Mouse (Mus musculus) stomach, embryonic 15.5 days (tissue): ENCODE measurements around the gene Tmem263. TPM values are rescaled to one million over a fixed set of nuclear protein-coding genes. Genes with fewer than 3 reads are reported as not detected.

Experiments
- ATAC-seq: fragments of 200-750 bp; cut with Nextera tagmentation; 2 replicates; pipeline ENCODE4 v1.8.0; 2017; ENCODE audit warnings: low read depth, moderate number of reproducible peaks, moderate TSS enrichment; ENCODE audit not compliant: insufficient read depth, low FRiP score
- H3K27ac ChIP-seq: fragments of 300-500 bp; sonication (generic); 2 replicates; pipeline ENCODE4 v1.5.1; 2015; ENCODE audit warnings: mild to moderate bottlenecking, inconsistent platforms
- H3K27me3 ChIP-seq: fragments of 300-500 bp; sonication (generic); replicated peaks from 2 replicates; pipeline ENCODE4 v1.6.1; 2015; ENCODE audit warnings: inconsistent platforms
- H3K36me3 ChIP-seq: fragments of 300-500 bp; sonication (generic); 2 replicates; pipeline ENCODE4 v1.6.1; 2015; ENCODE audit warnings: inconsistent platforms
- H3K4me1 ChIP-seq: fragments of 300-500 bp; sonication (generic); 2 replicates; pipeline ENCODE4 v1.6.1; 2015; ENCODE audit warnings: inconsistent platforms
- H3K4me2 ChIP-seq: fragments of 300-500 bp; sonication (generic); 2 replicates; pipeline ENCODE4 v1.6.1; 2015; ENCODE audit warnings: mild to moderate bottlenecking, inconsistent platforms
- H3K4me3 ChIP-seq: fragments of 300-500 bp; sonication (generic); replicated peaks from 2 replicates; pipeline ENCODE4 v1.5.1; 2015; ENCODE audit warnings: inconsistent platforms
- H3K9ac ChIP-seq: fragments of 300-500 bp; sonication (generic); 2 replicates; pipeline ENCODE4 v1.6.1; 2015; ENCODE audit warnings: inconsistent platforms
- H3K9me3 ChIP-seq: fragments of 300-500 bp; sonication (generic); 2 replicates; pipeline ENCODE4 v1.6.1; 2016; ENCODE audit warnings: inconsistent platforms
- WGBS: fragments of 180-500 bp; shearing (Covaris S2); methylation state at CpG from one replicate; pipeline ENCODE4 v1.1.7; 2015; 5-methylcytosine and 5-hydroxymethylcytosine counted together
- polyA plus RNA-seq: library from polyadenylated mRNA; unstranded; fragments of >200 nt; fragmentation: Nextera tagmentation; extraction: Ambion mirVana; gene quantifications from 2 replicates; pipeline ENCODE4 v1.2.1, GENCODE M21; 2015

Gene Tmem263
- 73.5 and 75.4 TPM in 2 replicates for polyA plus RNA-seq

DNA sequence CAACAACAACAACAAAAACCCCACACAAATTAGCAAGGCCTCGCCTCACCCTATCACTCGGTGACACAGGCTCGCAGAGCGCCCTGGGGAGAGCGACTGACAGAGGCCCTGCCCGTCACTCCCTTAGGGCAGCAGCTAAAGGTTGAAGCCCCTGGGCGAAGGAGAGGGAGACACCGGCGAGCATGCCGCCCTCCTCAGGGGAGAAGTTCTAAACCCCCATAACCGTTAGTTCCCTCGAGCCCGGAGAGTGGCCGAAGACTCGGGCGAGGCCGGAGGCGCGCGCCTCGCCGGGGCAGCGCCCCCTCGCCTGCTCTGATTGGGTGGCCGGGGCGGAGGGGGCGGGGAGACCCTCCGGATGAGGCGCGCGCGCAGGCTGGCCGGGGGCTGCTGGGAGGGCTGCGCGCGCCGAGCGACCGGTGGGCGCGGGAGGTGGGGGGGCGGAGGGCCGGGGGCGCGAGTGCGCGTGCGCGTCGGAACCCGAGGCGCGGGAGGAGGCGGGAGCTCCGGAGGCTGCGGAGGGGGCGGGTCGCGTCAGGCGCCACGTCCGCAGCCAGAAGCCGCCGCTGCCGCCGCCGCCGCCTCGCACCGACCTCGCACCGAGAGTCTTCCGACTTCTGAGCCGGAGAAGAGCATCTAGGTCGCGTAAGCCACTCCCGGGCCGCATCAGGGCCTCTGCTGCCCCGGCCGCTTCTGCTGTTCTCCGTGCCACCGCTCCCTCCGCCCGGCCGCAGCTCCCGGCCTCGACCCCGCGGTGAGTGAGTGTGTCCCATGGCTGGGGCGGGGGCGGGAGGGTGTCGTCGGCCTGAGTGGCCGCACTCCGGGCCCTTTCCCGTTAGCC, at the start of gene Tmem263, which contains the start of gene Fhl4:
TSS of gene Tmem263 (plus strand) at position 381 of the 838 bp plus-strand sequence.
TSS of gene Fhl4 (minus strand) at position 249 of the 838 bp plus-strand sequence.
- Histone ChIP-seq H3K4me2 (peak within 1 kb of the TSS; percentile 86), H3K9ac (peak within 1 kb of the TSS; percentile 95), H3K9me3 (no peaks in the 10 kb centered on the region), H3K27ac (peak within 1 kb of the TSS; percentile 88), H3K4me1 (no peaks in the 10 kb centered on the region), H3K4me3 (peak within 1 kb of the TSS; percentile 98), H3K36me3 (no peaks in the 10 kb centered on the region), H3K27me3 (no peaks in the 10 kb centered on the region)
- under 1% methylated on average over 94 of the region's 96 CpGs for WGBS
- ATAC-seq, result peak; percentile 95

DNA sequence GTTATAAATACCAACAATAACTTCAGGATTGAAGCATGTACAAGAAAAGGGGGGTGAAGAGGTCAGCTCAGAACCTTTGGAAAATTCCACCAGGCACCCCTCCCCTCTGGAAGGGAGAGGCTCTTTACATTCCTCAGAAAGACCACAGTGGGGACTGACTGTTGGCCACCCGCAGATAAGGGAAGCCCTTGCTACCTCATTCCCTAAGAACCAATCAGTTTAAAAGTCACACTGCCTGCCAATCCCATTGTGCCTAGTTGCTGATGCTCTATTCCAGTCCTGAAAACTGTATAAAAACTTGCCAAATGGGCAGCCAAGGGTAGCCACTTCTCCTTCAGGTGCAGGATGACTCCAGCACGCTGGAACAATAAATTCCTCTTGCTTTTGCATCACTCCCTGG, 47.6 kb upstream of the Tmem263 start:
- ATAC-seq, result no peak
- H3K27ac ChIP-seq, result no peak overlapping the region
- H3K4me1 ChIP-seq, result no peaks in the 10 kb centered on the region
- no peaks in the 10 kb centered on the region for H3K9me3 ChIP-seq
- no peak overlapping the region for H3K9ac ChIP-seq
- H3K4me2 ChIP-seq, result no peak overlapping the region
- no peaks in the 10 kb centered on the region for H3K27me3 ChIP-seq
- H3K4me3 ChIP-seq, result no peak overlapping the region
- no peaks in the 10 kb centered on the region for H3K36me3 ChIP-seq
- 79% methylated on average over 2 of the region's 2 CpGs for WGBS

DNA sequence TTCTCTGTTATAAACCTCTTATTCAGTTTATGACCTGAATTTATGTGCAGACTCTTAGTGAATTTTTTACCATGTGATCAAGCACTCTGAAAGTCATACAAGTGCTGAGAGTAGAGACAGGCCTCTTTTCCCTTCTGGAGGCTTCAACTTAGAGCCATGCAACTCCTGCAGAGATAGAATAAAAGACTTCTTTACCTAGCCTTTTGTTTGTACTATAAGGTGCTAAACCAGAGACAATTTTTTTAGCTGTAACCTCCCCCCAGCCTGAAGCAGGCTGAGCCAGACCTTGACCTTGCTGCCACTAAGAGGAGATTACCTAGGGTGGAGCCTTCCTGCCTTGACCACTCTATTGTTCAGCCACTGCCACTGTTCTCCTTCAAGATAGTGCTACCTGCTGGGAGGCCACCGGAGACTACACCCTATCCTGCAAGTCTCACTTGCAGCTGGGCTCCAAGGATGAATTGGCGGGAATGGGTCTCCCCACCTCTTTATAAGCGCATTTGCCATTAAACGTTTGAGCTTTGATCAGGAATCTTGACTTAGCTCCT, 30.7 kb upstream of the Tmem263 start:
- 60% methylated on average over 4 of the region's 4 CpGs for WGBS
- Histone ChIP-seq H3K9ac (no peak overlapping the region), H3K27ac (no peak overlapping the region), H3K27me3 (no peaks in the 10 kb centered on the region), H3K9me3 (no peaks in the 10 kb centered on the region), H3K4me3 (no peak overlapping the region), H3K36me3 (no peaks in the 10 kb centered on the region), H3K4me2 (no peak overlapping the region), H3K4me1 (no peaks in the 10 kb centered on the region)
- no peak for ATAC-seq

DNA sequence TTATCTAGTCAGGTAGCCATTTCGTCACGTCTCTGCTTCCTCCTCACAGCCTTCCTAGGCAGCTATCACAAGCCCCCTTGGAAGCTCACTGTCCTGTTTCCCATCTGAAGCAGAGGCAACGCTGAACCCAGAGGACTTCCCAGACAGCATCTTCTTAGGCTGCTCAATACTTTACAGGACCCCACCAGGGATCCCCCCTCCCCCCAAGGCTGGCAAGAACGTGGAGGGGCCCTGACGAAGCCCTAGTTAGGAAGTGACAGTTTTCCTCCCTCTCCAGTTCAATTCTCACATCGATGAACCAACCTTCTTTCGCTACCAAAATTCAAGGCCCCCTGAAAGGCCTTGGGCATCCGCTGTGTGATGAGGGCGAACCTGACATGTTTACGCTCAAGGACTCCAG, 586 bp upstream of the Tmem263 start:
- Histone ChIP-seq H3K27ac (peak overlapping the region; percentile 84), H3K27me3 (no peaks in the 10 kb centered on the region), H3K9ac (peak overlapping the region; percentile 65), H3K4me3 (peak overlapping the region; percentile 98), H3K36me3 (no peaks in the 10 kb centered on the region), H3K4me2 (peak overlapping the region; percentile 86), H3K4me1 (no peaks in the 10 kb centered on the region), H3K9me3 (no peaks in the 10 kb centered on the region)
- 1% methylated on average over 10 of the region's 10 CpGs for WGBS
- ATAC-seq, result peak; percentile 11; the same call in 1 of the 2 replicates

DNA sequence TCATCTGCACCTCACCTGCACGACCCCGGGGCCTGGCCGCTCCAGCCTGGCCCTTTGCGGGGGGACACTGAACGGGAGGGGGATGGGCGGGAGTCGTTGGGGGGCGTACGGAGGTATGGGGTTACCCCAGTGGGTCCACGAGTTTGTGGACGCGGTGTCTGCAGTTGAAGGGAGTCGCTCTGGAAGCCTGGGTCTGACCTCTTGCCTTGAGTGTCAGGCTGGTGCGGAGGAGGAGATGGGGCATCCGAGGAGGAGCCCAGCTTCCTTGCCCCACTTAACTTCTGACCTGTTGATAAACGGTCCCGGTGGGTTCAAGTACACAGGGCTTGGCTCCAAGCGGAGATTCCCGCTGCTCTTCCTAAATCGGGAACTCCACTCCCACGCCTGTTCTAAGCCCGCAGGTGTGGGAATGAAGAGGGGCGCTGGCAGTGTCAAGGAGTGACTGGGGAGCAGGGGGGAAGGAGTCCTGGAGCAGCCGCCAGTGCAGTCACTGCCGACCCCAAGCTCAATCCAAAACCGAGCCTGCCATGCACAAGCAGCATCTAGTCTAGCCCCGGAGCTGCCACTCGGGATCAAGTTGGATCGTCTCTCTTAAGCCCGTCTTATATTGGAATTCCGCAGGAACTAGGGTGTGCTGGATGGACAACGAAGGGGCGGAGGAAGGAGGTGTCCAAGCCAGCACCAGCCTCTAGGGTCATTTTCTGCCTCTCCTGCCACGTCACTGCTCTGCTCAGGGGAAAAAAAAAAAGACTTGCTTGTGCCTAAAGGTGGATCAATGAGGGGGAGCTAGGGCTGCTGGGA, 858 bp downstream of the Tmem263 start:
- no peaks in the 10 kb centered on the region for H3K27me3 ChIP-seq
- 1% methylated on average over 34 of the region's 34 CpGs for WGBS
- H3K36me3 ChIP-seq, result no peaks in the 10 kb centered on the region
- peak overlapping the region; percentile 86 for H3K4me2 ChIP-seq
- H3K4me3 ChIP-seq, result peak overlapping the region; percentile 98
- H3K27ac ChIP-seq, result peak overlapping the region; percentile 88
- no peaks in the 10 kb centered on the region for H3K4me1 ChIP-seq
- peak; percentile 41; the same call in 1 of the 2 replicates for ATAC-seq
- no peaks in the 10 kb centered on the region for H3K9me3 ChIP-seq
- peak overlapping the region; percentile 95 for H3K9ac ChIP-seq

DNA sequence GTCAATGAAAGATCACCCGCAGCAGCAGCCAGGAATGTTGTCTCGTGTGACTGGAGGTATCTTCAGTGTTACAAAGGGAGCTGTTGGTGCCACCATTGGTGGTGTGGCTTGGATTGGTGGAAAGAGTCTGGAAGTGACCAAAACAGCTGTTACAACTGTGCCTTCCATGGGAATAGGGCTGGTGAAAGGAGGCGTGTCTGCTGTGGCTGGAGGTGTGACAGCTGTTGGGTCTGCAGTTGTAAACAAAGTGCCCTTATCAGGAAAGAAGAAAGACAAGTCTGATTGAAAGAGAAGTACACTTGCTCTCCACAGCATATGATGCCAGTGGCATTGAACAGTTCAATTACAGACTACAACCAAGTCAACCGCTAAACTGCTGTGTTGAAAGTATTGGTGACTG, 12.0 kb downstream of the Tmem263 start:
- 80% methylated on average over 4 of the region's 4 CpGs for WGBS
- Histone ChIP-seq H3K4me1 (no peaks in the 10 kb centered on the region), H3K27me3 (no peaks in the 10 kb centered on the region), H3K4me2 (no peak overlapping the region), H3K9me3 (no peaks in the 10 kb centered on the region), H3K36me3 (peaks cover 12% of the 10 kb centered on the region), H3K4me3 (no peak overlapping the region), H3K9ac (no peak overlapping the region), H3K27ac (no peak overlapping the region)
- no peak for ATAC-seq

DNA sequence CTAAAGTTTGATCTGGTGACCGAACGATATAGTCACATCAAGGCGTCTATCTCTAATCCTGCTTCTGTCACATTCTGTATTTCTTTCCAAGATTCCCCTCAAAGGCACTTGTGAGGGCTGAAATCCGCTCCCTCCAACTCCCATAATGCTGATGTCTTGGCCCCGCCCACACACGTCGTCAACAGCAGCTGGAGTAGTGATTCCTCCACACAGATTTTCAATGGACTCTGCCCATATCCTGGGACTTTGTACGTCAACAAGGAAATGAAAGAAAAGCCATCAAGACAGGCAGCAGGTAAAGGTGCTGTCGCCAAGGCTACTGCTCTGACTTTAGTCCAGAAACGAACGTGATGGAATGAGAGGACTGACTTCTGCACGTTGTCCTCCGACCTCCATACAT, 22.8 kb downstream of the Tmem263 start:
- Histone ChIP-seq H3K27me3 (no peaks in the 10 kb centered on the region), H3K4me1 (peaks cover 4% of the 10 kb centered on the region), H3K4me3 (no peak overlapping the region), H3K27ac (no peak overlapping the region), H3K4me2 (no peak overlapping the region), H3K9me3 (no peaks in the 10 kb centered on the region), H3K9ac (no peak overlapping the region), H3K36me3 (peaks cover 10% of the 10 kb centered on the region; the same call in 1 of the 2 replicates)
- WGBS, result 83% methylated on average over 13 of the region's 13 CpGs
- no peak for ATAC-seq

DNA sequence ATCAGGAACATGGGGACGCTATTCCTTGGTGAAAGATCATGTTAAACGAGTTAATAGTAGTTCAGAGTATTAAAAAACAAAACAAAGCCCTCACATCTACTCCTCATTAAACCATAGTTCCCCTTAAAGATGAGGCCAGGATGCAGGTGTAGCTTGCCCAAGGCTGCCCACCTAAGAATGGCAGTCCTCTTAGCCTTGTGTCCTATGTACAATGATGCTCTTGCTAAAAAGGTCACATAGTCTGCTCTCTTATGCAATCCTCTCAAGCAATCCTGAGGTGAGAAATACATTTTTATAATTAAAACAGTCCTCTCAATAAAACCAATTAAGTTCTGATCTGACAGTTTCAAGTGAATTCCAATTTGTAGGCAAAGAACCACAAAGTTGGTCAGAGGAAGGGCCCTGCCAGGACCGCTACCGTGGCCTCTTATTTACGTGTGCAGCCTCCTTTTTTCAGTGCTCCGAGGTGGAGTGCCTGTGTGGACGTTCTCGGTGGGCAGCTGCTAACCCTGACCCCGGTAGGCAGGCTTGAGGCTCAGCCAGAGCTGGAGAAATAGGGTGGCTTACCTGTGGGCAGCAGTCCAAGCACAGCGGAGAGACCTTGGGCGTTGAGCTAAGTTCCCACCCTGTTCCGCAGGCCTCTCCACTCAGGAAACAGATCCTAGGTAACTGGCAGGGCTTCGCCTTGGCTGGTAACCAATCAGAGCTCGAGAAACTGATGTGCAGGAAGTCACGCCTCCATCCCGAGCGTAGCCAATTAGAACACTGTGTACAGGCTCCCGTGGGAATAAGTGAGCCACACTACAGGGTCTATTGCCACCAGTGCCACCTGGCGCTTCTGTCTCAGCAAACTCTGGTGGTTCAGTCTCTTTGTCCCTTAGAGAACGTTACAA, 25.2 kb downstream of the Tmem263 start, which contains the start of gene Mterf2:
TSS of gene Mterf2 (minus strand) at position 633 of the 893 bp plus-strand sequence.
- H3K4me1 ChIP-seq, result peaks cover 4% of the 10 kb centered on the region
- no peaks in the 10 kb centered on the region for H3K9me3 ChIP-seq
- H3K4me2 ChIP-seq, result peak within 1 kb of the TSS; percentile 70
- peak within 1 kb of the TSS; percentile 59 for H3K4me3 ChIP-seq
- 7% methylated on average over 20 of the region's 20 CpGs for WGBS
- no peak within 1 kb of the TSS for H3K27ac ChIP-seq
- H3K9ac ChIP-seq, result 0 out of 2 replicates have a peak within 1 kb of the TSS, but pooled peaks have one; percentile 10
- 0 out of 2 replicates have a peak, but pooled peaks cover 4% of the 10 kb centered on the region for H3K36me3 ChIP-seq
- H3K27me3 ChIP-seq, result no peaks in the 10 kb centered on the region
- ATAC-seq, result peak; percentile 100

DNA sequence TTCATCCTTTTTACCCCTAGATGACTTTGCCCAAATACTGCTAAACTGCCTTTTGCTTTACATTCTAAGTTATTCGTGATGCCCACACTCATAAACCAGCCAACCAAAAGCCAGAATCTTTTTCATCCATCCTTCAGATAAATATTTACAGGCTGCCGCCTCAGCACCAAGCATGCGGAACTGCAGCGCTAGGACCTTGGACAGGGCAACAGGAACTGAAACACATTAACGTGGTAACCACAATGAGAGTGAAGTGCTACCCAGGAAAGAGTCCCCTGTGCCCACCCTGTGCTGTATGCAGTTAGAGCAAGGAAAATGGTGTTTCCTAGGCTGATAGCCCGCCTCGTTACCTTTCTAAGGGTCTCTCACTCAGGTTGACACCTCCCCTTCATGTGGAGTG, 26.0 kb downstream of the Tmem263 start:
- H3K27ac ChIP-seq, result no peak overlapping the region
- no peaks in the 10 kb centered on the region for H3K9me3 ChIP-seq
- 0 out of 2 replicates have a peak, but pooled peaks cover 4% of the 10 kb centered on the region for H3K36me3 ChIP-seq
- peak overlapping the region; percentile 59 for H3K4me3 ChIP-seq
- no peak for ATAC-seq
- H3K4me2 ChIP-seq, result peak overlapping the region; percentile 70
- H3K4me1 ChIP-seq, result peaks cover 4% of the 10 kb centered on the region
- no peaks in the 10 kb centered on the region for H3K27me3 ChIP-seq
- no peak overlapping the region for H3K9ac ChIP-seq
- WGBS, result 16% methylated on average over 7 of the region's 7 CpGs

DNA sequence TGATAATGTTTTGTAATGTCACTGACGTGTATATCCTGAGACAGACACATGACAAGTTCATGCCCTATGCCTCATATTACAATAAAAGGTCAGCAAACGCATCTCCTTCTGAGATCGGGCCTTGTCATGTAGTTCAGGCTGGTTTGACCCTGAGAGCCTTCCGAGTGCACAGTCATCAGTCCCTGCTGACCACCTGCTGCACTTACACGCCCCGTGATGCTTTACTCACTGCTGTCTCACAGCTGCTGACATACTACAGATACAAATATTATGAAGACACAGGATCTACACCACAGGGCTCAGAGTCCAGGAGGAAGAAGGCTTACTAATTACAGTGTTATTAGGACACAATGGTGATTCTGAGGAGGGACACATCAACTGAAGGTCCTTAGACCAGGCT, 34.1 kb downstream of the Tmem263 start:
- H3K4me1 ChIP-seq, result no peaks in the 10 kb centered on the region
- H3K9ac ChIP-seq, result no peak overlapping the region
- no peaks in the 10 kb centered on the region for H3K27me3 ChIP-seq
- ATAC-seq, result no peak
- no peak overlapping the region for H3K4me3 ChIP-seq
- no peaks in the 10 kb centered on the region for H3K9me3 ChIP-seq
- no peak overlapping the region for H3K27ac ChIP-seq
- H3K36me3 ChIP-seq, result 0 out of 2 replicates have a peak, but pooled peaks cover 4% of the 10 kb centered on the region
- no peak overlapping the region for H3K4me2 ChIP-seq
- WGBS, result 76% methylated on average over 6 of the region's 6 CpGs

DNA sequence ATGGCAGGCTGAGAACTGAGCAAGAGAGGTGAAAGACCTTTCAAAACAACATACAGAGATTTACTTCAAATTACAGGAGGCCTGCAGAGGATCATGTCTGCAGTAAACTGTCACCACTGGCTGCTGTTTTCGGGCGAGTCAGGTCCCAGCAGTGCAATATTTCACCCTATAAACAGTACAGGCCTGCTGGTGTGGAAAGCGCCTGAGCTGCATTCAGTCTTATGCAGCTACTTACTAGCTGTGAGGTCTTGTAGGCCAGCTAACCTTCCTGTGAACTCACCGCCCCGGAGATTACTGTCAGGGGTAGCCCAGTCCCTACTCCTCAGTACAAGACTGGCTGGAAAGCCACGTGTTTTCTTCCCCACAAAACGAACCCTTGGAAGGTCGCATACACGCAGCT, 39.0 kb downstream of the Tmem263 start:
- 53% methylated on average over 9 of the region's 9 CpGs for WGBS
- Histone ChIP-seq H3K4me3 (no peak overlapping the region), H3K27ac (no peak overlapping the region), H3K9ac (no peak overlapping the region), H3K4me2 (no peak overlapping the region), H3K4me1 (no peaks in the 10 kb centered on the region), H3K36me3 (peaks cover 11% of the 10 kb centered on the region; the same call in 1 of the 2 replicates), H3K27me3 (no peaks in the 10 kb centered on the region), H3K9me3 (no peaks in the 10 kb centered on the region)
- ATAC-seq, result no peak
